Mouse (Mus musculus): Measurements from ENCODE around the gene Cops4.

DNA sequence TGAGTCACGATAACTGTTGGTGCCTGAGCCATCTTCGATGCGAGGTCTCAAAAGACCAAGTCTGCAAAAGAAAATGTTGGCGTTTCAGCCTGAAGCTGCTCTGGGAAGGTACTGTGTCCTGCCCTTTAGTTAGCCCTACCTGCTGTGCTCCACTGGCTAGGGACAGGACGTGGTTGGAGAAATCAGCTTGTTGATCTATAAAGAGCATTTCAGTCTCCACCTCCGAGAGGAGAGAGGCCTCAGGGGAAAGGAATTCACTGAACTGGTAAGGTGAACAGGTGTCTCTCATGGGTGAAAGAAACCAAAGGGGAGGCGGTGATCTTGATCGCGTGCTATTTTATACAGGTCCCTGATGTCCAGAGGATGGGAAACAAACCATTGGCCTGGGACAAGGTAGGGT, 44.6 kb downstream of the Cops4 start:
- TF ChIP-seq POLR2A (IDR thresholded peaks at IDR 0.05; ENCODE audit: control insufficient read depth, low read depth, low read length) (no peak), CTCF (IDR thresholded peaks at IDR 0.05; ENCODE audit: control insufficient read depth, insufficient read depth, insufficient replicate concordance, low read depth, low read length) (no peak)
